Mouse (Mus musculus) CH12.LX (cell line): Measurements from ENCODE around the gene Rnf208. TPM values are rescaled to one million over a fixed set of nuclear protein-coding genes. Genes with fewer than 3 reads are reported as not detected.

Experiments used
- DNase-seq: peaks from one replicate; pipeline ENCODE4 v3.0.0-alpha.2; 2013; ENCODE audit errors: extremely low read depth
- H3K27ac ChIP-seq: 2 replicates; pipeline ENCODE4 v1.5.1; 2012; ENCODE audit warnings: low read depth, mild to moderate bottlenecking, control low read depth, moderate library complexity; ENCODE audit not compliant: insufficient read depth
- H3K27me3 ChIP-seq: replicated peaks from 2 replicates; pipeline ENCODE3; 2012; ENCODE audit warnings: inconsistent platforms
- H3K36me3 ChIP-seq, 2 experiments: replicated peaks in 1 of 2; 2 replicates each; pipeline versions ENCODE3 to v1.6.1; 2012; ENCODE audit warnings: inconsistent platforms in 1 of 2, low read length in 1 of 2, mild to moderate bottlenecking in 1 of 2, mixed read lengths in 1 of 2, moderate library complexity in 1 of 2; ENCODE audit not compliant: control insufficient read depth in 1 of 2, insufficient read depth in 1 of 2
- H3K4me1 ChIP-seq, 2 experiments: 2 replicates each; pipeline ENCODE4 v1.6.1; 2012; ENCODE audit warnings: inconsistent platforms in 1 of 2, moderate library complexity in 1 of 2; ENCODE audit not compliant: insufficient read depth in 2 of 2, control insufficient read depth in 1 of 2
- H3K4me2 ChIP-seq: 2 replicates; pipeline ENCODE4 v1.6.1; 2012; ENCODE audit warnings: low read depth, mild to moderate bottlenecking, control low read depth; ENCODE audit not compliant: poor library complexity, insufficient read depth, severe bottlenecking
- H3K4me3 ChIP-seq, 3 experiments: fragments of 150-350 bp in 1 of 3; sonication (generic) in 1 of 3; replicated peaks in 1 of 3; 2 replicates each; pipeline versions ENCODE3 to v1.5.1; 2011 to 2012; ENCODE audit warnings: low read depth in 2 of 3, low read length in 2 of 3, mild to moderate bottlenecking in 2 of 3, moderate library complexity in 2 of 3, control low read depth in 1 of 3, improper control_type of control experiment in 1 of 3, inconsistent platforms in 1 of 3, mixed read lengths in 1 of 3; ENCODE audit not compliant: poor library complexity in 1 of 3
- H3K79me2 ChIP-seq: replicated peaks from 2 replicates; pipeline ENCODE4 v1.6.1; 2012; ENCODE audit warnings: mild to moderate bottlenecking, moderate library complexity; ENCODE audit not compliant: control insufficient read depth, poor library complexity, insufficient read depth, severe bottlenecking; ENCODE audit errors: extremely low read depth
- H3K9ac ChIP-seq: 2 replicates; pipeline ENCODE4 v1.6.1; 2012; ENCODE audit warnings: low read depth, mild to moderate bottlenecking, control low read depth, moderate library complexity; ENCODE audit not compliant: insufficient read depth
- H3K9me3 ChIP-seq: replicated peaks from 2 replicates; pipeline ENCODE3; 2012; ENCODE audit warnings: low read length, inconsistent platforms, mixed read lengths
- BHLHE40 ChIP-seq: IDR thresholded peaks from 2 replicates; pipeline ENCODE4 v1.6.1; 2011; ENCODE audit warnings: mild to moderate bottlenecking, low read depth, low read length, improper control_type of control experiment
- CHD1 ChIP-seq: IDR thresholded peaks from 2 replicates; pipeline ENCODE4 v1.6.1; 2012; ENCODE audit warnings: low read depth, low read length, improper control_type of control experiment, inconsistent platforms
- E2F4 ChIP-seq: IDR thresholded peaks from 2 replicates; pipeline ENCODE4 v1.6.1; 2011; ENCODE audit warnings: low read depth, low read length, improper control_type of control experiment; ENCODE audit not compliant: insufficient replicate concordance
- ELF1 ChIP-seq: IDR thresholded peaks from 2 replicates; pipeline ENCODE4 v1.6.1; 2014; ENCODE audit warnings: low read depth, mild to moderate bottlenecking, inconsistent platforms, low read length, improper control_type of control experiment
- JUN ChIP-seq: IDR thresholded peaks from 2 replicates; pipeline ENCODE4 v1.6.1; 2011; ENCODE audit warnings: low read depth, mild to moderate bottlenecking, low read length, improper control_type of control experiment, moderate library complexity; ENCODE audit not compliant: insufficient read depth
- JUND ChIP-seq: conservative IDR thresholded peaks from 2 replicates; pipeline ENCODE4 v1.6.1; 2011; ENCODE audit warnings: low read depth, low read length, improper control_type of control experiment
- KAT2A ChIP-seq: IDR thresholded peaks from 2 replicates; pipeline ENCODE4 v1.6.1; 2012; ENCODE audit warnings: low read length, improper control_type of control experiment, inconsistent platforms; ENCODE audit not compliant: insufficient replicate concordance
- MAFK ChIP-seq: IDR thresholded peaks from 2 replicates; pipeline ENCODE4 v1.6.1; 2011; ENCODE audit warnings: low read length, improper control_type of control experiment; ENCODE audit not compliant: insufficient replicate concordance
- MAZ ChIP-seq: IDR thresholded peaks from 2 replicates; pipeline ENCODE4 v1.6.1; 2012; ENCODE audit warnings: low read depth, mild to moderate bottlenecking, inconsistent platforms, low read length, improper control_type of control experiment, moderate library complexity
- MYC ChIP-seq: IDR thresholded peaks from 2 replicates; pipeline ENCODE4 v1.6.1; 2011; ENCODE audit warnings: low read depth, mild to moderate bottlenecking, improper control_type of control experiment, low read length
- NELFE ChIP-seq: IDR thresholded peaks from 2 replicates; pipeline ENCODE4 v1.6.1; 2011; ENCODE audit warnings: low read depth, low read length, improper control_type of control experiment
- PAX5 ChIP-seq: IDR thresholded peaks from 2 replicates; pipeline ENCODE4 v1.6.1; 2012; ENCODE audit warnings: low read length, inconsistent platforms, mixed read lengths
- SIN3A ChIP-seq: IDR thresholded peaks from 2 replicates; pipeline ENCODE4 v1.6.1; 2012; ENCODE audit warnings: low read length, improper control_type of control experiment, inconsistent platforms
- TBP ChIP-seq: conservative IDR thresholded peaks from 2 replicates; pipeline ENCODE4 v1.6.1; 2011; ENCODE audit warnings: low read depth, low read length, improper control_type of control experiment
- TCF12 ChIP-seq: IDR thresholded peaks from 2 replicates; pipeline ENCODE4 v1.6.1; 2014; ENCODE audit warnings: low read depth, mild to moderate bottlenecking, inconsistent platforms, low read length, improper control_type of control experiment
- USF1 ChIP-seq: IDR thresholded peaks from 2 replicates; pipeline ENCODE4 v1.6.1; 2014; ENCODE audit warnings: low read depth, mild to moderate bottlenecking, inconsistent platforms, low read length, improper control_type of control experiment
- USF2 ChIP-seq: conservative IDR thresholded peaks from 2 replicates; pipeline ENCODE4 v1.6.1; 2011; ENCODE audit warnings: low read depth, low read length, improper control_type of control experiment
- ZC3H11A ChIP-seq: IDR thresholded peaks from 2 replicates; pipeline ENCODE4 v1.6.1; 2012; ENCODE audit warnings: low read depth, mild to moderate bottlenecking, inconsistent platforms, low read length, improper control_type of control experiment
- ZKSCAN1 ChIP-seq: IDR thresholded peaks from 2 replicates; pipeline ENCODE4 v1.6.1; 2012; ENCODE audit warnings: low read depth, inconsistent platforms, low read length, improper control_type of control experiment, borderline replicate concordance
- ZMIZ1 ChIP-seq: IDR thresholded peaks from 2 replicates; pipeline ENCODE4 v1.6.1; 2012; ENCODE audit warnings: low read depth, mild to moderate bottlenecking, inconsistent platforms, low read length, improper control_type of control experiment
- dilution Hi-C: fragments of 300-500 bp; cut with MboI; formaldehyde crosslinking; loops from 2 replicates; pipeline ENCODE4 v1.14.3; 2020; ENCODE audit warnings: low sequenced_read_pairs; ENCODE audit not compliant: extremely low pct_unique_long_range_greater_than_20kb, extremely low pct_ligation_motif_present
- in situ Hi-C: fragments of 300-500 bp; cut with MboI; formaldehyde crosslinking; loops from 3 replicates; pipeline ENCODE4 v1.14.3; 2019; ENCODE audit warnings: low sequenced_read_pairs, low pct_ligation_motif_present, low pct_unique_long_range_greater_than_20kb, mixed read lengths
- polyA plus RNA-seq: library from polyadenylated mRNA; unstranded; fragments of >175 nt; gene quantifications from 2 replicates; pipeline ENCODE4 v1.2.1, GENCODE M21; 2012; ENCODE audit warnings: low read depth; ENCODE audit not compliant: insufficient read length
- total RNA-seq, 2 experiments: library from RNA; depleted of rRNA; stranded (reverse); fragments of 300-350 nt in 1 of 2; fragments of >200 nt in 1 of 2; gene quantifications; 2 replicates each; pipeline ENCODE4 v1.2.3; 2012 to 2014

Gene Rnf208
- total and polyA plus RNA-seq, 3 experiments: 0.34 to 1.7 (median 1.4) TPM

- Histone ChIP-seq H3K9ac (no peak overlapping the region), H3K36me3 (no peaks in the 10 kb centered on the region), H3K79me2 (no peaks in the 10 kb centered on the region), H3K27me3 (peaks cover 65% of the 10 kb centered on the region), H3K4me1 (peaks cover 4 to 25% of the 10 kb centered on the region in 2 experiments; a peak in 3 of 4 replicates), H3K4me3 (no peak overlapping the region), H3K4me2 (no peak overlapping the region), H3K9me3 (no peaks in the 10 kb centered on the region), H3K27ac (no peak overlapping the region)
- in situ Hi-C loops: no loop called here
- no peak for TF ChIP-seq MYC
- no peak for TF ChIP-seq USF2
- no peak for TF ChIP-seq ZKSCAN1
- TF ChIP-seq CHD1: no peak
- TF ChIP-seq MAFK: no peak
- no peak for TF ChIP-seq TBP
- no peak for TF ChIP-seq MAZ
- TF ChIP-seq PAX5: no peak
- no peak for TF ChIP-seq BHLHE40
- TF ChIP-seq USF1: no peak
- no peak for TF ChIP-seq NELFE
- TF ChIP-seq JUND: no peak
- no peak for TF ChIP-seq JUN
- no peak for TF ChIP-seq SIN3A
- no peak for TF ChIP-seq ZC3H11A
- no peak for TF ChIP-seq E2F4
- DNase-seq: no peak
- dilution Hi-C loops: no loop called here
These were observed 11.5 kb upstream of the Rnf208 start for GRCm38 (mm10) chr2:25230581-25230980.

GRCm38 (mm10) chr2:25231038-25231437 lies 11.0 kb upstream of the Rnf208 start:
- no peak overlapping the region for H3K9ac ChIP-seq
- H3K27ac ChIP-seq: no peak overlapping the region
- peaks cover 6 to 21% of the 10 kb centered on the region in 2 experiments for H3K4me1 ChIP-seq
- H3K4me3 ChIP-seq: no peak overlapping the region
- H3K36me3 ChIP-seq: no peaks in the 10 kb centered on the region
- dilution Hi-C loops (no loop called here), in situ Hi-C loops (no loop called here)
- H3K4me2 ChIP-seq: no peak overlapping the region
- peaks cover 70% of the 10 kb centered on the region for H3K27me3 ChIP-seq
- DNase-seq: no peak
- no peak for TF ChIP-seq ELF1
- TF ChIP-seq ZMIZ1: no peak
- no peak for TF ChIP-seq MAFK
- TF ChIP-seq JUN: no peak
- no peak for TF ChIP-seq KAT2A
- no peak for TF ChIP-seq TCF12
- no peaks in the 10 kb centered on the region for H3K79me2 ChIP-seq
- no peaks in the 10 kb centered on the region for H3K9me3 ChIP-seq
